In the genomic region with DNA sequence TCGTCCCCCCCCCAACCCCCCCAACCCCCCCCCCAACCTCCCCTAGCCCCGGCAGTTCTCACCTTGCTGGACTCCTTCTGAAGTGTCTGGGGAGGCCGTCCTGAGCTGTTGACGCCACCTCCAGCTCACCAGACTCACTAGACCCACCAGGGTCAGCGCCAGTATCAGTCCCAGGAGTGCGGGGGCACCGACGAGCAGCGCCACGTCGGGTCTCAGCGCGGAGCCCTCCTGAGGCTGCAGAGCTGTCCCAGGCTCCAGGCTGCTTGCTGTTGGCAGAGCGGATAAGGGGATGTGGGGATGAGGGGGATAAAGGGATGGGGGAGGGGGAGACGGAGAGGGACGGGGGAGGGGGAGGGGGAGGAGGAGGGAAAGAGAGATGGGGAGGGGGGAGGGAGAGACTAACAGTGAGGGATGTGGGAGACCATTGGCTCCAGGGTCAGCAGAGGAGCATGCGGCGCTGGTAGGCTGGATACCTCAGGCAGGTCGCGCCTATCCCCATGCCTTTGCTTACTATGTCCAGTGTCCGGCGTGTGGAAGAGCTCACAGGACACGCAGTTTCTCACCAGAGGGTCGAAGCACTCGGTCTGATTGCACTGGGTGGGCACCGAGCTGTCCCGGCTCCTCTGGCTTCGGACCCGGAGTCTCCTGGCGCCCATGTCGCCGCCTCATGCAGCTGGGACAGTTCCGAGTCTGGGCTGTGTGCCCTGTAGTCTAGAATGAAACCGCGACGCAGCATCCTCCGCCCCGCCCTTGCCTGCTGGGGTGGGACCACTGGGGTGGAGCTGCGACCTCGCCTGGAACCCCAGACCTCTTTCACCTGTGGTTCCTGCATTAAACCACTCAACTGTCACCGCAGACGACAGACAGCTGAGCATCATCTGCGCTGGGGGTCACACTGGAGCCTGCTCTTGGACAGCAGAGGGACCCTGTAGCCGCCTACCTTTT, we compare ENCODE assay signal across 8 mouse cellular contexts. TPM values are rescaled to one million over a fixed set of nuclear protein-coding genes. Genes with fewer than 3 reads are reported as not detected.
A peak's percentile ranks its signal among the peaks of the same experiment; 100 is the strongest.
DNase-seq lines count a peak whose midpoint lies in the region; ATAC-seq and TF ChIP-seq lines count a peak whose summit lies in the region.

TSS of gene Tnfrsf13c (minus strand) at position 713 of the 945 bp plus-strand sequence.

- 0 out of 2 replicates have a peak, but pooled peaks have one; percentile 12 for ATAC-seq in kidney, postnatal 0 days (replicated peaks; ENCODE audit: low FRiP score, low read depth)
- no peak for ATAC-seq in embryonic facial prominence, embryonic 12.5 days (ENCODE audit: insufficient number of reproducible peaks, insufficient read depth, low FRiP score, low TSS enrichment)
- ATAC-seq in liver, postnatal 0 days: peak; percentile 78
- ATAC-seq in neural tube, embryonic 15.5 days (ENCODE audit: low FRiP score): peak; percentile 56
- ATAC-seq in frontal cortex, adult (ENCODE audit: low TSS enrichment): no peak; the same call in 1 of the 2 replicates

- TF ChIP-seq CTCF in kidney, postnatal 0 days (IDR thresholded peaks at IDR 0.05; ENCODE audit: low read depth): no peak
- no peak for TF ChIP-seq CTCF in liver, postnatal 0 days (IDR thresholded peaks at IDR 0.05; ENCODE audit: low read depth)

- no peak for TF ChIP-seq EP300 in liver, postnatal 0 days (IDR thresholded peaks at IDR 0.05; ENCODE audit: low read depth)

- 0 out of 2 replicates have a peak within 1 kb of the TSS, but pooled peaks have one; percentile 10 for H3K9ac ChIP-seq in kidney, postnatal 0 days (ENCODE audit: low read depth, low read length)
- peak within 1 kb of the TSS; percentile 30; the same call in 1 of the 2 replicates for H3K9ac ChIP-seq in embryonic facial prominence, embryonic 12.5 days
- H3K9ac ChIP-seq in liver, postnatal 0 days (replicated peaks): peak within 1 kb of the TSS; percentile 49
- peak within 1 kb of the TSS; percentile 6; the same call in 1 of the 2 replicates for H3K9ac ChIP-seq in neural tube, embryonic 15.5 days (replicated peaks)

- no peak within 1 kb of the TSS for H3K27ac ChIP-seq in kidney, postnatal 0 days
- no peak within 1 kb of the TSS for H3K27ac ChIP-seq in embryonic facial prominence, embryonic 12.5 days
- H3K27ac ChIP-seq in hindbrain, embryonic 10.5 days: peak within 1 kb of the TSS; percentile 69
- H3K27ac ChIP-seq in liver, postnatal 0 days (ENCODE audit: low read depth): no peak within 1 kb of the TSS
- H3K27ac ChIP-seq in neural tube, embryonic 15.5 days (replicated peaks): no peak within 1 kb of the TSS

- no peak for DNase-seq in kidney, postnatal 0 days (ENCODE audit: low spot score)
- DNase-seq in kidney, adult 9 months: no peak
- no peak for DNase-seq in hindbrain, embryonic 10.5 days (ENCODE audit: low spot score)
- DNase-seq in liver, postnatal 0 days: peak; percentile 74
- DNase-seq in MN1 (ENCODE audit: low spot score): no peak

- no peaks in the 10 kb centered on the region for H3K9me3 ChIP-seq in kidney, postnatal 0 days (replicated peaks; ENCODE audit: low read length)
- H3K9me3 ChIP-seq in embryonic facial prominence, embryonic 12.5 days: no peaks in the 10 kb centered on the region
- H3K9me3 ChIP-seq in hindbrain, embryonic 10.5 days: no peaks in the 10 kb centered on the region
- H3K9me3 ChIP-seq in liver, postnatal 0 days (ENCODE audit: low read length): no peaks in the 10 kb centered on the region
- H3K9me3 ChIP-seq in neural tube, embryonic 15.5 days (replicated peaks): no peaks in the 10 kb centered on the region

- H3K4me2 ChIP-seq in kidney, postnatal 0 days (ENCODE audit: low read length): peak within 1 kb of the TSS; percentile 59
- peak within 1 kb of the TSS; percentile 65 for H3K4me2 ChIP-seq in embryonic facial prominence, embryonic 12.5 days (replicated peaks)
- peak within 1 kb of the TSS; percentile 79 for H3K4me2 ChIP-seq in liver, postnatal 0 days (ENCODE audit: low read depth, low read length)
- peak within 1 kb of the TSS; percentile 63 for H3K4me2 ChIP-seq in neural tube, embryonic 15.5 days

- H3K4me1 ChIP-seq in kidney, postnatal 0 days (replicated peaks; ENCODE audit: insufficient read depth, low read length): peaks cover 6% of the 10 kb centered on the region
- H3K4me1 ChIP-seq in embryonic facial prominence, embryonic 12.5 days: peaks cover 14% of the 10 kb centered on the region
- peaks cover 45% of the 10 kb centered on the region for H3K4me1 ChIP-seq in hindbrain, embryonic 10.5 days (replicated peaks)
- H3K4me1 ChIP-seq in liver, postnatal 0 days (ENCODE audit: insufficient read depth): peaks cover 13% of the 10 kb centered on the region
- H3K4me1 ChIP-seq in neural tube, embryonic 15.5 days: peaks cover 12% of the 10 kb centered on the region

- peaks cover 14% of the 10 kb centered on the region; the same call in 1 of the 2 replicates for H3K27me3 ChIP-seq in kidney, postnatal 0 days (ENCODE audit: insufficient read depth, low read length)
- H3K27me3 ChIP-seq in embryonic facial prominence, embryonic 12.5 days: peaks cover 53% of the 10 kb centered on the region
- H3K27me3 ChIP-seq in hindbrain, embryonic 10.5 days (ENCODE audit: insufficient read depth, poor library complexity, severe bottlenecking): peaks cover 61% of the 10 kb centered on the region
- peaks cover 35% of the 10 kb centered on the region for H3K27me3 ChIP-seq in liver, postnatal 0 days (ENCODE audit: insufficient read depth, low read length)
- peaks cover 20% of the 10 kb centered on the region for H3K27me3 ChIP-seq in neural tube, embryonic 15.5 days (replicated peaks)

- no peaks in the 10 kb centered on the region for H3K36me3 ChIP-seq in kidney, postnatal 0 days (ENCODE audit: insufficient read depth, low read length)
- H3K36me3 ChIP-seq in embryonic facial prominence, embryonic 12.5 days: no peaks in the 10 kb centered on the region
- H3K36me3 ChIP-seq in hindbrain, embryonic 10.5 days: no peaks in the 10 kb centered on the region
- no peaks in the 10 kb centered on the region for H3K36me3 ChIP-seq in liver, postnatal 0 days (replicated peaks; ENCODE audit: insufficient read depth, low read length)
- H3K36me3 ChIP-seq in neural tube, embryonic 15.5 days: no peaks in the 10 kb centered on the region

- 2% methylated on average over 42 of the region's 44 CpGs for WGBS in kidney, postnatal 0 days
- WGBS in embryonic facial prominence, embryonic 12.5 days: under 1% methylated on average over 43 of the region's 44 CpGs
- 1% methylated on average over 44 of the region's 44 CpGs for WGBS in hindbrain, embryonic 10.5 days
- WGBS in liver, postnatal 0 days (ENCODE audit: insufficient replicate concordance): 3% methylated on average over 44 of the region's 44 CpGs
- WGBS in neural tube, embryonic 15.5 days: 2% methylated on average over 43 of the region's 44 CpGs

- peak within 1 kb of the TSS; percentile 21 for H3K4me3 ChIP-seq in kidney, postnatal 0 days (replicated peaks; ENCODE audit: low read depth, low read length)
- peak within 1 kb of the TSS; percentile 30 for H3K4me3 ChIP-seq in embryonic facial prominence, embryonic 12.5 days
- H3K4me3 ChIP-seq in hindbrain, embryonic 10.5 days: peak within 1 kb of the TSS; percentile 50
- peak within 1 kb of the TSS; percentile 54 for H3K4me3 ChIP-seq in liver, postnatal 0 days (ENCODE audit: low read depth, low read length)
- H3K4me3 ChIP-seq in neural tube, embryonic 15.5 days (replicated peaks): peak within 1 kb of the TSS; percentile 34

RNA-seq across cellular contexts. Expression of gene Tnfrsf13c, which starts in this region (rescaled TPM):
- 0.09 TPM in 1 of 2 replicates, not detected in the other for polyA plus RNA-seq in kidney, postnatal 0 days (2015; fragmentation: Nextera tagmentation; extraction: Ambion mirVana)
- 0.13 and 0.23 TPM in 2 replicates for polyA plus RNA-seq in embryonic facial prominence, embryonic 12.5 days (2016; fragmentation: Nextera tagmentation; extraction: Ambion mirVana)
- polyA plus RNA-seq in hindbrain, embryonic 10.5 days (2016; fragmentation: Nextera tagmentation; extraction: Ambion mirVana): 0.18 and 0.46 TPM in 2 replicates
- polyA plus RNA-seq in liver, postnatal 0 days (2015; fragmentation: Nextera tagmentation; extraction: Ambion mirVana): 2.0 and 2.3 TPM in 2 replicates
- 0.66 and 0.90 TPM in 2 replicates for polyA plus RNA-seq in neural tube, embryonic 15.5 days (2015; fragmentation: Nextera tagmentation; extraction: Ambion mirVana)

Comparison
In these comparisons a context has a peak if more than half of its experiments do, and no peak if none do; other contexts are left out.
1. Peak in ATAC-seq, H3K4me3 ChIP-seq, H3K9ac ChIP-seq and H3K4me2 ChIP-seq in kidney, postnatal 0 days; RNA of the gene not detected or under 1 TPM.
2. Peak in ATAC-seq, H3K4me3 ChIP-seq, H3K9ac ChIP-seq and H3K4me2 ChIP-seq in neural tube, embryonic 15.5 days; RNA of the gene not detected or under 1 TPM.